Mouse (Mus musculus) heart, postnatal 0 days (tissue): ENCODE measurements at regions not wholly inside any gene's neighbourhood (a gene's known extent, or its start where the extent isn't known, plus 50 kb on each side); places are given as distances from the start of the nearest gene placed in this dataset.

Experiments used
- CTCF ChIP-seq: IDR thresholded peaks from 2 replicates; pipeline ENCODE4 v1.5.1; 2016; ENCODE audit warnings: antibody characterized with exemption, control low read depth, low read depth
- EP300 ChIP-seq: IDR thresholded peaks from 2 replicates; pipeline ENCODE4 v1.6.1; 2016; ENCODE audit warnings: antibody characterized with exemption, low read depth

DNA sequence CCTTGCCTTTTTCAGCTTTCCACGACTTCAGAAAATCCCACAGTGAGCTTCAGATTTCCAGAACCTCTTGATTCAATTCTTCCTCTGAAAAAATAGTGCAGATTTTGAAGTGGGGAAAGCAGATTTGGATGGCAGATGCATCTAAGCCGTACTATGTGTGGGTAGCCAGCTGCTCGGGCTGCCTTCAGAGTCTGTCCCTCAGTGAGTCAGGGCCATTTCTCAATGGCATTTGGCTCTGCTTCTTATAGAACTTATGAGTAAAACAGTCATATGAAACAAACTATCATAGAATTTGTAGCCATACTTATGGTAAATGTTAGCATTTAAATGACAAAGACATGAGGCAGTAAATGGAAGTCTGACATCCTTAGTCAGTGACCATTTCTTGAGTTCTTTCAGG, 135.0 kb upstream of the Ust start:
- TF ChIP-seq CTCF: no peak
- TF ChIP-seq EP300: no peak
